Mouse (Mus musculus) erythroblast, embryonic 14.5 days (primary cell): ENCODE data around the gene Cd28. TPM values are rescaled to one million over a fixed set of nuclear protein-coding genes. Genes with fewer than 3 reads are reported as not detected.

ENCODE experiments used
- H3K27me3 ChIP-seq: 2 replicates; pipeline ENCODE4 v1.6.1; 2012; ENCODE audit warnings: inconsistent platforms; ENCODE audit not compliant: control insufficient read depth
- H3K36me3 ChIP-seq: 2 replicates; pipeline ENCODE4 v1.6.1; 2012; ENCODE audit warnings: mild to moderate bottlenecking, inconsistent platforms; ENCODE audit not compliant: control insufficient read depth
- H3K4me1 ChIP-seq: 2 replicates; pipeline ENCODE4 v1.6.1; 2012; ENCODE audit warnings: inconsistent platforms; ENCODE audit not compliant: control insufficient read depth
- H3K4me3 ChIP-seq: replicated peaks from 2 replicates; pipeline ENCODE3; 2012; ENCODE audit warnings: moderate library complexity, mild to moderate bottlenecking, inconsistent platforms
- H3K9me3 ChIP-seq: 2 replicates; pipeline ENCODE4 v1.6.1; 2012; ENCODE audit warnings: low read length, inconsistent platforms, mixed read lengths; ENCODE audit not compliant: control insufficient read depth
- GATA1 ChIP-seq: IDR thresholded peaks from 2 replicates; pipeline ENCODE4 v1.6.1; 2012; ENCODE audit warnings: low read length, inconsistent platforms, mixed read lengths
- TAL1 ChIP-seq: IDR thresholded peaks from 3 replicates; pipeline ENCODE4 v1.6.1; 2012; ENCODE audit warnings: low read length, inconsistent platforms, mixed read lengths
- polyA plus RNA-seq: library from polyadenylated mRNA; stranded (reverse); fragments of >175 nt; gene quantifications from 2 replicates; pipeline ENCODE4 v1.2.3, GENCODE M21; 2012

The Cd28 gene
- polyA plus RNA-seq, 1 experiment = 0.02 TPM

- no peaks in the 10 kb centered on the region for H3K4me1 ChIP-seq
- no peak overlapping the region for H3K4me3 ChIP-seq
- H3K9me3 ChIP-seq = no peaks in the 10 kb centered on the region
- no peaks in the 10 kb centered on the region for H3K36me3 ChIP-seq
- no peaks in the 10 kb centered on the region for H3K27me3 ChIP-seq
- TF ChIP-seq GATA1 (no peak), TAL1 (no peak)
Observed at GRCm38 (mm10) chr1:60819993-60820392, 103.4 kb downstream of the Cd28 start.

- TF ChIP-seq GATA1 = no peak
- TF ChIP-seq TAL1 = no peak
- Histone ChIP-seq H3K4me1 (no peaks in the 10 kb centered on the region), H3K4me3 (no peak overlapping the region), H3K36me3 (no peaks in the 10 kb centered on the region), H3K9me3 (no peaks in the 10 kb centered on the region), H3K27me3 (no peaks in the 10 kb centered on the region)
Observed at GRCm38 (mm10) chr1:60820981-60821380, 104.4 kb downstream of the Cd28 start.

GRCm38 (mm10) chr1:60821590-60821989 is 105.0 kb downstream of the Cd28 start:
- no peaks in the 10 kb centered on the region for H3K4me1 ChIP-seq
- TF ChIP-seq TAL1 = no peak
- no peaks in the 10 kb centered on the region for H3K9me3 ChIP-seq
- no peak overlapping the region for H3K4me3 ChIP-seq
- H3K36me3 ChIP-seq = no peaks in the 10 kb centered on the region
- H3K27me3 ChIP-seq = no peaks in the 10 kb centered on the region

Other genes with a start within 250 kb of the Cd28 start
- gene Raph1, start 149.7 kb upstream of the Cd28 start, polyA plus RNA-seq = under 0.01 and 0.13 TPM in 2 replicates
- not detected in 2 replicates for gene Ctla4, start 170.2 kb downstream of the Cd28 start, polyA plus RNA-seq